Comparison of ENCODE assay signal across 22 mouse cellular contexts in genomic region chr10:127002056-127002455, GRCm38 (mm10). TPM values are rescaled to one million over a fixed set of nuclear protein-coding genes. Genes with fewer than 3 reads are reported as not detected.
"Had no signal": no experiment of that assay in that cellular context is flagged by ENCODE, and none has a peak within 500 bp of the region (broad histone marks: within the 10 kb centered on the region; RNA-seq: fewer than 3 reads in every experiment).

No protein-coding gene starts in this region.

- H3K4me3 ChIP-seq: kidney, embryonic 15.5 days; left cerebral cortex, adult 2 months; limb, embryonic 10.5 days; limb, embryonic 13.5 days; liver, embryonic 12.5 days; liver, embryonic 15.5 days; lung, embryonic 15.5 days; midbrain, embryonic 10.5 days; midbrain, embryonic 13.5 days had no signal

- H3K27me3 ChIP-seq: kidney, embryonic 15.5 days; limb, embryonic 13.5 days; liver, embryonic 15.5 days; lung, embryonic 15.5 days; midbrain, embryonic 13.5 days had no signal

- DNase-seq: kidney, adult 8-10 months; kidney, postnatal 10 days; kidney, postnatal 36 days; layer of hippocampus, postnatal 36 days; liver; lung, adult 18-20 months; lung, postnatal 10 days; lung, postnatal 36 days; thymus, adult 2 months; thymus, postnatal 14 days; thymus, postnatal 4 days had no signal

- ATAC-seq: liver, embryonic 12.5 days; midbrain, embryonic 13.5 days; midbrain, embryonic 16.5 days had no signal

RNA-seq across cellular contexts. Expression of gene Eef1akmt3, which starts 39.3 kb away (rescaled TPM):
- total RNA-seq: monocyte, adult 5-6 weeks had no signal
